Mouse (Mus musculus): ENCODE data around the gene Agap1. TPM values are rescaled to one million over a fixed set of nuclear protein-coding genes. Genes with fewer than 3 reads are reported as not detected.

Gene Agap1
- total RNA-seq (2021): 10 to 100 TPM; 49.2 to 71.7 TPM
- long read RNA-seq, experiment 1, full-length matches to known transcripts: 2 of 17 reads
- long read RNA-seq, experiment 1, partial matches to known transcripts: 10 of 17 reads
- long read RNA-seq, experiment 1, other reads (novel, unspliced or antisense): 5 of 17 reads
- long read RNA-seq, experiment 2, full-length matches to known transcripts: 2 of 3 reads
- long read RNA-seq, experiment 2, partial matches to known transcripts: 1 of 3 reads
- long read RNA-seq, experiment 2, other reads (novel, unspliced or antisense): 0 of 3 reads

- DNase-seq: peak; percentile 98 to 99
These were observed at the start of gene Agap1 for GRCm38 (mm10) chr1:89454196-89455123. Gene Agap1 (plus strand): TSS chr1:89454806.

- DNase-seq: no peak
These were observed 48.6 kb upstream of the Agap1 start for GRCm38 (mm10) chr1:89405991-89406390.

- DNase-seq: no peak
These were observed 46.6 kb upstream of the Agap1 start for GRCm38 (mm10) chr1:89407986-89408385.

- DNase-seq: no peak
These were observed 41.5 kb upstream of the Agap1 start for GRCm38 (mm10) chr1:89413122-89413521.

- no peak for DNase-seq
These were observed 40.0 kb upstream of the Agap1 start for GRCm38 (mm10) chr1:89414563-89414962.

- no peak for DNase-seq
These were observed 37.7 kb upstream of the Agap1 start for GRCm38 (mm10) chr1:89416929-89417328.

- DNase-seq: no peak
These were observed 34.0 kb upstream of the Agap1 start for GRCm38 (mm10) chr1:89420642-89421041.

GRCm38 (mm10) chr1:89421401-89421800 lies 33.2 kb upstream of the Agap1 start:
- peak; percentile 46 to 69 for DNase-seq

- DNase-seq: peak; percentile 70 to 73
These were observed 30.0 kb upstream of the Agap1 start for GRCm38 (mm10) chr1:89424563-89424962.

GRCm38 (mm10) chr1:89426137-89426536 lies 28.5 kb upstream of the Agap1 start:
- DNase-seq: no peak

- no peak for DNase-seq
These were observed 25.9 kb upstream of the Agap1 start for GRCm38 (mm10) chr1:89428671-89429070.

- DNase-seq: no peak
These were observed 24.5 kb upstream of the Agap1 start for GRCm38 (mm10) chr1:89429946-89430640.

GRCm38 (mm10) chr1:89439351-89439750 lies 15.3 kb upstream of the Agap1 start:
- DNase-seq: peak in 1 of 2 experiments; percentile 34

GRCm38 (mm10) chr1:89441236-89441897 lies 13.2 kb upstream of the Agap1 start:
- DNase-seq: no peak

- DNase-seq: no peak
These were observed 11.1 kb upstream of the Agap1 start for GRCm38 (mm10) chr1:89443512-89443911.

- no peak for DNase-seq
These were observed 10.6 kb upstream of the Agap1 start for GRCm38 (mm10) chr1:89444014-89444413.

- DNase-seq: no peak
These were observed 4.5 kb upstream of the Agap1 start for GRCm38 (mm10) chr1:89450139-89450538.

- peak; percentile 72 to 85 for DNase-seq
These were observed 2.5 kb upstream of the Agap1 start for GRCm38 (mm10) chr1:89452138-89452537.

- DNase-seq: no peak
These were observed 940 bp upstream of the Agap1 start for GRCm38 (mm10) chr1:89453666-89454065.

- DNase-seq: peak; percentile 65 to 70
These were observed 950 bp downstream of the Agap1 start for GRCm38 (mm10) chr1:89455421-89456091.

GRCm38 (mm10) chr1:89456456-89456855 lies 1.9 kb downstream of the Agap1 start:
- peak in 1 of 2 experiments; percentile 21 for DNase-seq

Measured in adrenal gland, postnatal 36 days (tissue).